Mouse (Mus musculus) CD4-positive, CD25-positive, alpha-beta regulatory T cell (primary cell): ENCODE data around the gene Hrc. TPM values are rescaled to one million over a fixed set of nuclear protein-coding genes. Genes with fewer than 3 reads are reported as not detected.

ENCODE experiments used
- polyA plus RNA-seq: library from polyadenylated mRNA; unstranded; fragments of 100-300 nt; shearing (Covaris generic); gene quantifications from one replicate; pipeline ENCODE4 v1.2.1, GENCODE M21; 2017

The Hrc gene
- not detected for polyA plus RNA-seq

GRCm38 (mm10) chr7:45335056-45335455 is at the start of gene Hrc:
Gene Hrc, plus strand, starts transcription at chr7:45335290.

GRCm38 (mm10) chr7:45333431-45333982 is 1.6 kb upstream of the Hrc start, which contains the start of gene Trpm4:
Gene Trpm4, minus strand, starts transcription at chr7:45333780.

DNA sequence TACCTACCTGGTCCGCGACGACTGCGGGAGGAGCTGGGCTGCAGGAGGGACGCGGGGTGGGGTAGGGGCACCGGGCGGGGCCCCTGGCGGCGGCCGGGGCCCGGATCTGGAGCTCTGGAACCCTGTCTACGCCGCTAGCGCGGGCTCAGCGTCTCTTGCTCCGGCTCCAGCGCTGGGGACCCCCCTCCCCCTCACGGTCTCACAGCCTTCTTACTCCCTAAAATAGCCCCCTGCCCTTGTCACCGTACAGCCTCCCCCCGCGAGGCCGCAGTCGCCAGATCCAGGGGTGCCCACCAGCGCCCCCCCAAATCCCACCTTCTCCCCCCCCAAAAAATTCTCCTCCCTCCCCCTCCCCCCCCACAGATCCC is 31.5 kb downstream of the Hrc start, which contains the start of gene Ppfia3:
Gene Ppfia3 (minus strand): TSS at position 368 of the 368 bp plus-strand sequence.

GRCm38 (mm10) chr7:45370475-45371311 is 35.6 kb downstream of the Hrc start, which contains the start of gene Lin7b:
Gene Lin7b, minus strand, starts transcription at chr7:45370583.

Other genes with a start within 250 kb of the Hrc start
- 10.7 TPM for gene Rcn3, start 243.1 kb upstream of the Hrc start, polyA plus RNA-seq
- 2.8 TPM for gene Fcgrt, start 231.4 kb upstream of the Hrc start, polyA plus RNA-seq
- gene Rps11, start 210.9 kb upstream of the Hrc start, polyA plus RNA-seq = 2,481 TPM
- gene Rpl13a, start 206.5 kb upstream of the Hrc start, polyA plus RNA-seq = 2,316 TPM
- gene Gm45713, start 199.1 kb upstream of the Hrc start, polyA plus RNA-seq = not detected
- gene Flt3l, start 198.9 kb upstream of the Hrc start, polyA plus RNA-seq = 309 TPM
- gene Pih1d1, start 181.0 kb upstream of the Hrc start, polyA plus RNA-seq = 59.4 TPM
- 58.9 TPM for gene Aldh16a1, start 180.7 kb upstream of the Hrc start, polyA plus RNA-seq
- 0.08 TPM for gene Slc17a7, start 171.3 kb upstream of the Hrc start, polyA plus RNA-seq
- gene Gfy, start 155.7 kb upstream of the Hrc start, polyA plus RNA-seq = not detected
- not detected for gene Pth2, start 154.3 kb upstream of the Hrc start, polyA plus RNA-seq
- gene Ccdc155, start 130.4 kb upstream of the Hrc start, polyA plus RNA-seq = 0.07 TPM
- 8.9 TPM for gene Dkkl1, start 123.1 kb upstream of the Hrc start, polyA plus RNA-seq
- 4.9 TPM for gene Tead2, start 119.5 kb upstream of the Hrc start, polyA plus RNA-seq
- gene Cd37, start 96.2 kb upstream of the Hrc start, polyA plus RNA-seq = 607 TPM
- gene Slc6a16, start 94.2 kb upstream of the Hrc start, polyA plus RNA-seq = not detected
- not detected for gene Slc6a21, start 57.8 kb upstream of the Hrc start, polyA plus RNA-seq
- 15.0 TPM for gene Trpm4, start 1.5 kb upstream of the Hrc start, polyA plus RNA-seq
- 0.30 TPM for gene Ppfia3, start 31.7 kb downstream of the Hrc start, polyA plus RNA-seq
- gene Lin7b, start 35.3 kb downstream of the Hrc start, polyA plus RNA-seq = not detected
- 231 TPM for gene Snrnp70, start 60.5 kb downstream of the Hrc start, polyA plus RNA-seq
- gene Kcna7, start 70.4 kb downstream of the Hrc start, polyA plus RNA-seq = not detected
- gene Ntf5, start 78.4 kb downstream of the Hrc start, polyA plus RNA-seq = 0.54 TPM
- not detected for gene Lhb, start 85.5 kb downstream of the Hrc start, polyA plus RNA-seq
- 13.9 TPM for gene Gys1, start 99.6 kb downstream of the Hrc start, polyA plus RNA-seq
- 74.6 TPM for gene Ruvbl2, start 102.8 kb downstream of the Hrc start, polyA plus RNA-seq
- 2,110 TPM for gene Ftl1, start 124.6 kb downstream of the Hrc start, polyA plus RNA-seq
- gene Bax, start 131.6 kb downstream of the Hrc start, polyA plus RNA-seq = 289 TPM
- gene Tulp2, start 146.6 kb downstream of the Hrc start, polyA plus RNA-seq = 2.7 TPM
- gene Gm45808, start 151.5 kb downstream of the Hrc start, polyA plus RNA-seq = 0.35 TPM
- 0.89 TPM for gene Dhdh, start 153.5 kb downstream of the Hrc start, polyA plus RNA-seq
- gene Nucb1, start 175.1 kb downstream of the Hrc start, polyA plus RNA-seq = 226 TPM
- gene Ppp1r15a, start 191.0 kb downstream of the Hrc start, polyA plus RNA-seq = 99.4 TPM
- 0.78 TPM for gene Plekha4, start 191.0 kb downstream of the Hrc start, polyA plus RNA-seq
- 1.1 TPM for gene Hsd17b14, start 219.6 kb downstream of the Hrc start, polyA plus RNA-seq
- 86.0 TPM for gene Bcat2, start 234.9 kb downstream of the Hrc start, polyA plus RNA-seq